Mouse (Mus musculus) adrenal gland, adult 2 months (tissue): ENCODE measurements around the gene Cd177. TPM values are rescaled to one million over a fixed set of nuclear protein-coding genes. Genes with fewer than 3 reads are reported as not detected.
"Not testable (repeated sequence)": the region's sequence is repeated elsewhere in the genome, so short reads cannot be mapped to it uniquely, and the experiment has no call there.

Source experiments
- DNase-seq: peaks from one replicate; pipeline ENCODE4 v3.0.0; 2021
- long read RNA-seq: library from polyadenylated mRNA; stranded (forward); transcript quantifications from one replicate; pipeline ENCODE4 v2.0.0, GENCODE M21; 2021
- polyA plus RNA-seq: library from polyadenylated mRNA; depleted of rRNA; stranded (reverse); fragments of >200 nt; gene quantifications from 2 replicates; pipeline ENCODE4 v1.2.3, GENCODE M21; 2012; rRNA removed
- total RNA-seq, 2 experiments: library from RNA; stranded (reverse); gene quantifications; 2 replicates each; pipeline ENCODE4 v1.2.3; 2021

Cd177 gene
- total RNA-seq (under 1 TPM in 1 of 2 experiments, not detected in 1; 0.17 TPM), polyA plus RNA-seq (not detected in 2 replicates)
- long read RNA-seq, result 0 reads

DNA sequence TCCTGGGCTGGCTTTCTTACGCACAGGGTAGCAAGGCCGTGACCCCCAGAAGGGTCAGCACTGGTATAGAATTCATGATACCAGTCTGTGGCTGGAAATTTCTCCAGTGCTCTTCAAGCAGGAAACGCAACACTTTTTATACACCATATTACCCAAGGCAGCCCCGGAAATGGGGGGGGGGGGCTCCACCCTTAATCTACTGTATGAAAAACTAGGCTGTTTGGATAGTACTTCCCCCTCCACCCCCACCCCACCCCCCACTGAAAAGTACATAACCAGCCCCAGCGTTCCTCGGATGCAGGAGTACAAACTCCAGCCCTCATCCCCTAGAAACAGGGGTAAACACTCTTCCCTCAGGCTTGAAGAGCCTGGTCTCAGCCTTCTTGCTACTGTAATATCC, at the start of gene Cd177:
Cd177 (minus strand) TSS at position 101 of the 400 bp plus-strand sequence.
- DNase-seq, result no peak

DNA sequence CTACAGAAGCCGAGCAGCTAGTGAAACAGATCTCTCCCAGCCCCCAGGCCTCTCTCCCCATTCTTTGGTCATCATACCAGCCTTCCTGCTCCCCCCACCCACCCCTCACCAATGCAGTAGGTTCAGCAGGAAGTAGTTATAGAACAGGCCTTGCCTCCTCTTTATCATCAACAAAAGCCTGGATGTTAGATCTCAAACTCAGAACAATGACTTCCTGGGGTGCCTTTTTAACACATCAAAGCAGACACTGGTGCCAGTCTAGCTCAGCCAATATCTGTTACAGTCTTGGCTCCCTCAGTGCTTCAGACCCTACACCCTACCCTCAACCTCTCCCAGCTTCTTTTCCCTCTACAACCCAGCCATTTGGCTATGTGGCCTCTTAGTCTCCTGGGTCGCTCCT, 48.9 kb upstream of the Cd177 start:
- DNase-seq, result no peak

DNA sequence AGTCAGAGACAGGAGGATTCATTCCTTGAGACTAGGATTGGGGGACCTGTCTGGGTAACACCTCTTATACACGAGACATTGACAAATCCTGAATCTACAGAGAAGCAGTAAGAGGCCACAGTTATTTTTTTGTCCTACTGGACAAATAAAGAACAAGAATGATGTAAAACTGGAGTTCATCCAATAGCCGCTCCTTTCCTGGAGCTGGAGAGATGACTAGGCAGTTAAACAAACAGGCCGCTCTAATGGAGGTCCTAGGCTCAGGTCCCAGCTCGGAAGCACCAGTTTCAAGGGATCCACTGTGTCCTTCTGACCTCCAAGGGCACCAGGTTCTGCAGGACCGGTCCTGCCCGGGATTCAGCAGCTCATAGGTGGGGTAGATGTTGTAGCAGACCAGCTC, 44.7 kb upstream of the Cd177 start:
- no peak for DNase-seq

DNA sequence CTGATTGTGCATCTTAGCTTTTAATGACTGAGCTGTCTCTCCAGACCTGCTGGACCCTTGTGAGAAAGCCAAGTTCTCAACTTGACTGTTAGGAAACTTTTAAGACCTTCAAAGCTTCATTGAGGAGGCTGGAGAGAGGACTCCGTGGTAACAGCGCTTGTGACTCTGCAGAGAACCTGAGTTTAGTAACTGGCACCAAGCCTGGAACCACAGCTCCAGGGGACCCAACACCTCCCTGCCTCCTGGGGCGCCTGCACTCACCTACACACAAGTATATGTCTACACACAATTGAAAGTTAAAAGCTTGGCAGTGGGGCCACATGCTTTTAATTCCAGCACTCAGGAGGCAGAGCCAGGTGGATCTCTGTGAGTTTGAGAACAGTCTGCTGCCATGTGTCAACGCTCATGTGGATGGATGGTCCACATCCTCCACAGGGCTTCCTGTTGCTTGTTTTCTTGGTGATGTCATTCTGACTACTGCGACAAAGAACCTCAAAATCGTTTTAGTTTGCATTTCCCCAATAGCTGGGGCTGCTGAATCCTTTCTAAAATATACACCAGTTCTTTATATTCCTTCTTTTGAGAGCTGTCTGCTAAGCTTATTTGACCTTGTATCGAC, 42.1 kb upstream of the Cd177 start:
- no peak for DNase-seq

DNA sequence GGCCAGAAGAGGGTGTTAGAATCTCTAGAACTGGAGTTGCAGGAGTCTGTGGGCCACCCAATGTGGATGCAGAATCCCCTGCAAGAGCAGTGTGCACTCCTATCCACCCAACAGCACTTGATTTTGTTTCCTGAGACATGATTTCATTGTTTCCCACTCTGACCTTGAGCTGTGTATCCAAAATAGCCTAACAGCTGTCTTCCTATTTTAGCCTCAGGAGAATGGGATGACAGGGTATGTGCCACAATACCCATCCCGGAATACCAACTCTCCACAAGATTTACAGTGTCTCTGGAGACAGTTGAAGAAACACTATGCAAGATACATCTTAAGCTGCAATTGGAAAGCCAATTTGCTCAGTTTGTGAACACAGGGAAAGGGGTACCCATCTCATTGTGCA, 37.8 kb upstream of the Cd177 start:
- no peak for DNase-seq

DNA sequence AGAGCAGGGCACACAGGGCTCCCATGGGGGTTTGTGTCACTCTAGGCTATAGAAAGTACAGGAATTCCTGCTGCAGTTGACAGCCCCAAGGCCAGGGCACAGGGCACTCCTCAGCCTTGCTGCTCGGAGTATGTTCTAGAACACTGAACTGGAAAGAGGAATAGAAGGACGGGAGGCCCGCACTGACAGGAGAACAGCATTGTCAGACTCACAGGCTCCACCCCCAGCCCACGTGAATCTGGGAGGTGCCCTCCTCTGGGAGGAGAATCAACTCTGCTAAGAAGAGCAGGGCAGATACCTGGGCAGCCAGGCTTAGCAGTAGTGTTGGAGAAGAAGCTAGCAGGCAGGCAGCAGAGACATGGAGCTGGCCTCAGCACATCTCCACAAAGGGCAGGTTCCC, 16.8 kb upstream of the Cd177 start, which contains the start of gene Ceacam10:
Ceacam10 (plus strand) TSS at position 289 of the 400 bp plus-strand sequence.
- not testable (repeated sequence) for DNase-seq

DNA sequence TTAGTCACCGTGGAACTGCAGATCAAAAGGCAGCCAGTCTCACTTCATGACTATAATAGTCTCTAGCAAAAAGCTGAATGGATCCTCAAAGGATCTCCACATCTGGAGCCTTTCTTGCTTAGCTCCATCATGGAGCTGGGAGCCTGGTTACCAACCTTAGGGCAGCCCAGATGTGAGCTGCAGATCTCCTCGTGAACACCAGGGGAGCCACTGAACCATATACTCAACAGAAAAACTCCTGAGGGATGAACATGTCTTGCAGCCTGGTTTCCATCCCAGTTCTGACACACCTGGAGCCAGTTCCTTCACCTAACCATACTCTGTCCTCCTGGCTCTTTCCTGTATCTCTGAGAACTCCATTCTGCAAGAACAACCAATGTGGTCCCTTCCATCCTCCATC, 16.0 kb upstream of the Cd177 start:
- DNase-seq, result no peak

DNA sequence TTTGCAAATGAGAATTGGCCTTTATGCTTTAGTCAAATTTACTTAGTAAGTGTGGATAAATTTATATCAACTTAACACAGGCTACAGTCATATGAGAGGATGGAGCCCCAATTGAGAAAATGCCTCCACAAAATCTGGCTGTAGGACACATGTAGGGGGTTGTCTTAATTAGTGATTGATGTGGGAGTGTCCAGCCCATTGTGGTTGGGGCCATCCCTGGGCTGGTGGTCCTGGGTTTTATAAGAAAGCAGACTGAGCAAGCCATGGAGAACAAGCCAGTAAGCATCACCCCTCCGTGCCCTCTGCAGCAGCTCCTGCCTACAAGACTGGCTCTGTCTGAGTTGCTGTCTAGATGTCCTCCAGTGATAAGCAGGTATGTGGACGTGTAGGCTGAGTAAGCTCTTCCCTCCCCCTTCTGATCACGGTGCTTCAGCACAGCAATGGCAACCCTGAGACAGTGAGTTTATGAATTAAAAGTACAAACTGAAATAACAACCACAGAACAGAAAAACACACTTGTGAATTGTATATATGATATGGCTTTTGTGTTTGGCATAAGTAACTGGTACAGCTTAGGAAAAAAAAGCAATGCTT, 13.9 kb upstream of the Cd177 start:
- no peak for DNase-seq

DNA sequence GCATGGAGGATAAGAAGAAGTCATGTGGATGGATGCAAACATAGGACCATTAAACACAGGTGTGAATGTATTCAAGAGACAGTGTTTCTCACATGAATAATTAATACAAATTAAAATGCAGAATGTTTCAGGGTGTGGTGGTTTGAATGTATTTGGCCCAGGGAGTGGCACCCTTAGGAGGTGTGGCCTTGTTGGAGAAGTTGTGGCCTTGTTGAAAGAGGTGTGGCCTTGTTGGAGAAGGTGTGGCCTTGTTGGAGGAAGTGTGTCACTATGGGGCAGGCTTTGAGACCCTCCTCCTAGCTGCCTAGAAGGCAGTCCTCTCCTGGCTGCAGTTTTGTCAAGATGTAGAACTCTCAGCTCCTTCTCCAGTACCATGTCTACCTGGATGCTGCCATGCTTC, 11.2 kb upstream of the Cd177 start:
- DNase-seq, result no peak

DNA sequence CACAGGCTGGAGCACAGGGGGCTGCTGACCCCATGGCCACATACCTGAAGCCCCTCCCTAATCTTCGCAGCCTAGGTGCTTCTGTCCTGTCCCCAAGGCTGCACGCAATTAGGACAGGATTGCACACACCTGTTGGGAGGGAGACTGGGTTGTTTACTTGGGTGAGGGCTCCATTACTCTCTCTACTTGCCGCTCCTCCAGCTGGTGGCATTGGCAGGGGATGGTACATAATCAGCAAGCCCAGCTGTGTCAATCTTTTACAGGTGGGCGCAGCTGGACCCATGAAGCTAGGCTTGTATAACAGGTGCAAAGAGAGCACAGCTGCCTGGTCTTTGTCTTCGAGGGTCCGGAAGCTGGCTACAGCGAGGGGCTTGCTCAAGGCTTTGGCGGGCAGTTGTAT, 2.5 kb upstream of the Cd177 start:
- no peak for DNase-seq

DNA sequence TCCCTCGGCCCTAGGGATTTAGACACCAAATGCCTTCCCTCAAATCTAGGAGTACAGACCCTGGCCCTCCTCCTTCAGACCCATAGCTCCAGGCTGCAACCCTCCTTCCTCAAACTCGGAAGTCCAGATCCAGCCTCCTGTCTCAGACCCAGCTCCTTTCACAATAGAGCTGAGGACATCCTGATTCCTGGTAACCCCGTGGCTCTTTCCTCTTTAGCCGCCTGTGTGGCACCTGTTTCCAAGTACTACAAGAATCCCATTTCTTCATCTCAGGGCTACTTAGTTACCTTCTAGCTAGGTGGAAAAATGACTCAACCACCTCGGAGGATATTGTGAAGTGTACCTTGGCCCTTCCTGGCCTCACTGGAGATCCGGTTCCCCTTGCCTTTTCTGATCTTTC, 1.1 kb upstream of the Cd177 start:
- DNase-seq, result no peak

DNA sequence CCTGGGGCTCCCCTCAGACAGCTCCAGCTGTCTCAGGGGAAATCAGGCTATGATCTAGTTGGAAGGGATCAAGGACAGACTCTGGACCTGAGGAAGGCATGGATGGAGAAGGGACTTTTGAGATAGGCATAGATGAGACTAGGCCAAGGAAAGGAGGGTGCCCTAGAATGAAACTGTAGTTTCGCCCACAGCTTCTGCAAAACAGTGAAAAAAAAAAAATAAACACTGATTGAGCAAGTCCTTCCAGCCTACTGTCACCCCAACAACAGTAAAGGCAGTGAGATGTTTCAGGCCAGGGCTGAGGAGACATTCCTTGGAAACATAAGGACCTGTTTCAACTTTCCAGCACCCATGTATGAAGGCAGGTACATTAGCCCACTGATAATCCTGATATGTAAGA, 1.6 kb downstream of the Cd177 start:
- no peak for DNase-seq

DNA sequence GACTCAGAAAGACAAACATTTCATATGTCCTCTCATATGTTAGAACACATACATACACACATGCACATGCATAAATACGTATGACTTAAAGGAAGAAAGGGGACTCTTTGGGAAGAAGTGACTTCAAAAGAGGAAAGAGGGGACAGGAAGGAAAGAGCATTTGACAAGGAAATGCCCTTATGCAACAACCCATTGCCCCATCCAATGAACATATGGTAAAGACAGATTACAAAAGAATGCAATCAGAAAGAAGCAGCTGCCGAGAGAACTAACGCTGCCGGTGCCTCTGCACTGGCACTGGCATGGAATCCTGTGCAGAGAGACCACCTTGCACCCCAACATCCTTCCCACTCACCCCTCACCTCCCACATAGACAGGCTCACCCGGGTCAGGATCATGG, 6.6 kb downstream of the Cd177 start:
- no peak for DNase-seq

DNA sequence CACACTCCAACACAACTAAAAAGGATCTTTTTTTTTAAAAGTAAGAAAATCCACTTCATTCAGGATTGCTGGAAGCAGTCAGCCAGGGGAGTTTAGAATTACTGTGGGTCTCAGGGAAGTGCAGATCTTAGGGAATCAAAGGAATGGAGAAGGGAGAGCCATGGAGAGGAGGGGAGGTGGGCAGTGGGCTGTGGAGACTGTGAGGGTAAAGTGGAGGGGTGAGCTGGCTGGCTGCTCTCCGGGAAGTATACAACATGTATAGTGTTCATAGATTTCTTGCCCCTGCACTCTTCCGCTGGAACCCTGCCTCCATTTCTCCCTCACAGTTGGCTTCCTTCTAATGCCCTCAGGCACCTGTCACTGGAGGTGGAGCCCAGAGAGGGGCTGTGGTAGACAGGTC, 8.5 kb downstream of the Cd177 start:
- DNase-seq, result no peak

DNA sequence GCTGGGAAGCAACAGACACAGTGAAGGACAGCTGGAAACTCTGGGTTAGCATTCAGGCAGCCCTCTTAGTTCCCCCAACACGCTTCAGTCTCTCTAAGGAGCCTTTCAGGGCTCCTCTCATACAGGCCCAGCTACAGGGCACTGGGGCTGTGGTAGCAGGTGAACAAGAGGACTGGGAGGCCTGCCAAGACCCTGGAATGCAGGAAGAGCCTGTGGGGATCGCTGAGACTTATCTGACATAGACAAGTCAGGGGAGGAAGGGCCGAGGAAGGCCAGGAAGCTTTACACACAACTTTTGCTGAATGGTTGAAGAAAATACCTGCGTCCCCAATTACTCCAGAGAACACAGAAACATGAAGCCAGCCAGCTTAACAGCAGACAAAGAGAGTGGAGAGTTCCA, 9.4 kb downstream of the Cd177 start:
- DNase-seq, result no peak

DNA sequence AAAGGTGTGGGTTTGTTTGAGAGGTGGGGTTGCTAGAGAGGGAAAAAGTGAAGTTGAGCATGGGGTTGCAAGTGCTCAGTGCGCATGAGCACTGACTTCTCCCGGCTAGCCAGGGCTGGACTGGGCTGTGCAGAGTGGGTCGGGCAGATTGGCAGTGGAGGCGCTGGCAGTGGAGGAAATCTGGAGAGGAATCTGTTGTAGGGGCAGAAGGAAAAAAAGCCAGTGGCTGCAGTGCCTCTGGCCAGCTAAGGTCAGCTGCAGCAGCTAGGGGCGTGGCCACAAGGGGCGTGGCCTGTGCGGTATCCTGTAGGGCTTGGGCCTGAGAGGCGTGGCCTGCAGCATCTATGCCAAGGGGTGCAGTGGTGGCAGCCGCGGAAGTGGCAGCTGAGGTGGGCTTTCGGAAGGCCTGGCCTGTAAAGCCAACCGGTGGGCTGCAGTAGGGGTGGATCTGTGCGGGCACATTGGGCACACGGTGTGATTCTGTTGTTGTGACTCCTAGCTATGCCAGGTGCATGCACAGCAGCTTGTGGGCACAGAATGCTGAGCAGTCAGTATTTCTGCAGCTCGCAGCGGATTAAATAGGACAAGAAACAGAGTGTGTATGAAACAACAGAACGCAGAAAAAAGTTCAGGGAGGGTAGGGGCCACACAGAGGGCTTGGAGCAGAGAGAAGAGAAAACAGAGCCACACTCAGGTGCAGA, 24.0 kb downstream of the Cd177 start:
- peak; percentile 41 for DNase-seq

DNA sequence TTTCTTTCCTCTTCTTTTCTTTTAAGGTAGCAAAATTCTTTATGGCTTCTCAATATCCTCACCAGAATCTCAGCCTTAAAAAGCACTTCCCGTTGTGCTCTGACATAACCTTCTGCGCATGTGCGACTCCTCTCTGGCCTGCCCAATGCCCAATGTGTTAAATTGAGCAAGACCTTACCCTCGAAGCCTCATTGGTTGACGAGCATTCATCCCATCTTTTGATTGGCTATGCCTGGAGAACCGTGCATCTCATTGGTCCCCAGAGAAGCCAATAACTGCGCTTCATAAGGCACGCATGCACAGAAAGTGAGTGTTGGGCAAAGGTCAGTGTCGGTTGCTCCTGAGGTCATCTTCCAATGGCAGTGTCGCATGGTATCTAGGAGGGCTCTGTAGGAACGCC, 33.3 kb downstream of the Cd177 start, which contains the start of gene Gm4763:
Gm4763 (minus strand) TSS at position 101 of the 400 bp plus-strand sequence.
- DNase-seq, result not testable (repeated sequence)

DNA sequence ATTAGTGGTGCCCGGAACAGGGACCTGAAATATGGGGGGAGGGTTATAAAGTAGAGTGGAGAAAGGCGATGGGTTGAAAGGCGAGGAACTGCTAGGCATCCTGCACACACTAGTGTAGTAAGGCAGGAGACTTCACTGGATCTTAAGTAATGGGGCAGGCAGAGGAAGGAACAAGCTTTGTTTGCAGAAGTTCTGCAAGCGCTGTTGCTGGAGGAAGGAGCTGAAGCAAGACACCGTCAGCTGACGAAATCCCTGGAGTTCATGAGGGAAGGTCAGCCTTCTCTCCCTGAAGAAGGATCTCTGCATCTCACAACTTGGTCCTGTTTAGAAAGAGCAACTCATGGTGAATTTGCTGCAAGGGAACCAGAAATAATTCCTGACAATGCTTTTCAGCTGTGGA, 45.1 kb downstream of the Cd177 start:
- DNase-seq, result no peak

DNA sequence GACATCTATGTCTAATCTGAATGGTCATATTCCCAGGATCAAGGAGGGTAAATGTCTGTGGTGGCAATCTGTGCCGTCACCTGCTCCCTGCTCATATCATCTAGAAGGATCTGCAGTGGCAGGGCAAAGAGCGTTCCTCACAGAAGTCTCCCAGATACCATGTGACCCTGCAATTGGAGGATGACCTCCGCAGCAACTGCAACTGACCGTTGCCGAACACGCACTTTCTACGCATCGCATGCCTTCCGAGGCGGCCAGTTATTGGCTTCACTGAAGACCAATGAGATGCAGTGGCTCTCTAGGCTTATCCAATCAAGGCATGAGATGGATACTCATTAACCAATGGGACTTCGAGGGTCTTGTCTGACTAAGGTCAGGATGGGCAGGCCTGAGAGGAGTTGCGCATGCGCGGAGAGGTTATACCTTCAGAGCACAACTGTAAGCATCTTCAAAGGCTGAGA, 51.2 kb downstream of the Cd177 start, which contains the start of gene BC049730:
BC049730 (plus strand) TSS at position 411 of the 461 bp plus-strand sequence.
- DNase-seq, result no peak

DNA sequence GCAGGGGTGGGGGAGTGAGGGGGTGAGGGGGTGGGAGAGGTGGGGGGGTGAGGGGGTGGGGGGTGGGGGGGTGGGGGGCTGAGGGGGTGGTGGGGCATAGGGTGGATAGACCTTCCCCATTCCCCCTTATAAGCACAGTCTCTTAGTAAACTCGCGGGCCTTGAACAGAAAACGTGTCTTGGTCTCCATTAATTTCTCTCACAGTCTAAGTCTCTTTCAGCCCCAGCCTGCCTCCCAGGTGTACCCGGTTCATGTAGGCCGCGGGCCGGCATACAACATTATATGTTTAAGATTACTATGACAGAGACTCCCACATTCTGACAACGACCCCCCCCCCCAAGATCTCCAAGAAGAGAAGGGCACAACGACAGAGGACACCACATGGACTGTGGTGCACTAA, 57.3 kb downstream of the Cd177 start:
- not testable (repeated sequence) for DNase-seq

DNA sequence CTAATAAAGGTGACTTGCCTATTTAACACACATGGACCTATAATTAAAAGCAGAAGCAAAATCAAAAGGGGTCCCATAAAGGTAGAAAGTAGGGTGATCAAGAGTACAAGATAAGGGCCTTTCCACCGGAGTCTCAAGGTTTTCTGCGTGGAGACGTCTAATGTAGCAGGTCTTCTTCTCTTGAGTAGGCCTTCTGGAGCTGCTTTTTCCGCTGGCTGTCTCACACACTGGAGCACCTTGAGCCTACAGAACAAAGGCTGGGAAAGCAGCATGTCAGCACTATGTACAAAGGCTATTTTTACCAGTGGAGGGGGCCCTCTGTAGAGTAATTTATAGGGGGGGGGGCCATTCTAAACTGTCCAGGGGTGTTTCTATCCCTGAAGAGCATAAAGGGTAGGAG, 62.2 kb downstream of the Cd177 start:
- not testable (repeated sequence) for DNase-seq
